In genomic region chr2:64885696-64886095, GRCm38 (mm10) we compare ENCODE assay signal across 13 mouse cellular contexts.
DNase-seq lines count a peak whose midpoint lies in the region; ATAC-seq and TF ChIP-seq lines count a peak whose summit lies in the region.
"Had no signal": no experiment of that assay in that cellular context is flagged by ENCODE, and none has a peak within 500 bp of the region (broad histone marks: within the 10 kb centered on the region; RNA-seq: fewer than 3 reads in every experiment).

No protein-coding gene starts in this region.

- no peaks in the 10 kb centered on the region for H3K27me3 ChIP-seq in hindbrain, embryonic 14.5 days (ENCODE audit: control insufficient read depth, insufficient read depth, low read length)
- no peaks in the 10 kb centered on the region for H3K27me3 ChIP-seq in hindbrain, embryonic 12.5 days
- no peaks in the 10 kb centered on the region for H3K27me3 ChIP-seq in neural tube, embryonic 13.5 days
- no peaks in the 10 kb centered on the region for H3K27me3 ChIP-seq in thymus, adult 2 months (ENCODE audit: control insufficient read depth, insufficient read depth, low read length)
- H3K27me3 ChIP-seq: limb, embryonic 12.5 days had no signal

- no peak for TF ChIP-seq POLR2A in thymus, adult 2 months (IDR thresholded peaks at IDR 0.05; ENCODE audit: control insufficient read depth, extremely low read depth, insufficient read depth, low read length, poor library complexity)

- DNase-seq in cerebellum, postnatal 14 days = peak; percentile 1 to 8
- no peak for DNase-seq in cerebellum, postnatal 36 days
- DNase-seq in hindbrain, embryonic 14.5 days (ENCODE audit: low spot score) = peak; percentile 48
- DNase-seq in neural tube, embryonic 10.5 days (ENCODE audit: extremely low spot score, low spot score) = no peak
- DNase-seq in retina, postnatal 1 day = peak; percentile 64
- no peak for DNase-seq in thymus, adult 2 months
- DNase-seq: cerebellum, adult 9-10 months; lung, postnatal 36 days had no signal

- H3K27ac ChIP-seq in hindbrain, embryonic 14.5 days = no peak overlapping the region
- H3K27ac ChIP-seq in hindbrain, embryonic 12.5 days = no peak overlapping the region
- no peak overlapping the region for H3K27ac ChIP-seq in neural tube, embryonic 13.5 days (replicated peaks)
- no peak overlapping the region for H3K27ac ChIP-seq in thymus, adult 2 months (ENCODE audit: control insufficient read depth, insufficient read depth, low read length)
- H3K27ac ChIP-seq: kidney, postnatal 0 days; limb, embryonic 12.5 days had no signal

- no peaks in the 10 kb centered on the region for H3K9me3 ChIP-seq in hindbrain, embryonic 14.5 days (ENCODE audit: control insufficient read depth, low read length)
- no peaks in the 10 kb centered on the region for H3K9me3 ChIP-seq in hindbrain, embryonic 12.5 days (replicated peaks)
- no peaks in the 10 kb centered on the region for H3K9me3 ChIP-seq in neural tube, embryonic 13.5 days
- H3K9me3 ChIP-seq: G1E; limb, embryonic 12.5 days had no signal

- 34% methylated on average over 5 of the region's 5 CpGs for WGBS in hindbrain, embryonic 14.5 days
- WGBS in hindbrain, embryonic 12.5 days = 48% methylated on average over 5 of the region's 5 CpGs
- 15% methylated on average over 5 of the region's 5 CpGs for WGBS in neural tube, embryonic 13.5 days
- 54% methylated on average over 5 of the region's 5 CpGs for WGBS in thymus, adult 2 months

- no peaks in the 10 kb centered on the region for H3K36me3 ChIP-seq in hindbrain, embryonic 14.5 days (replicated peaks; ENCODE audit: control insufficient read depth, insufficient read depth)
- no peaks in the 10 kb centered on the region for H3K36me3 ChIP-seq in hindbrain, embryonic 12.5 days
- no peaks in the 10 kb centered on the region for H3K36me3 ChIP-seq in neural tube, embryonic 13.5 days
- no peaks in the 10 kb centered on the region for H3K36me3 ChIP-seq in thymus, adult 2 months (ENCODE audit: control insufficient read depth, insufficient read depth, low read length)
- H3K36me3 ChIP-seq: G1E; limb, embryonic 12.5 days had no signal

- no peak overlapping the region for H3K9ac ChIP-seq in hindbrain, embryonic 14.5 days
- H3K9ac ChIP-seq in hindbrain, embryonic 12.5 days = no peak overlapping the region
- no peak overlapping the region for H3K9ac ChIP-seq in neural tube, embryonic 13.5 days
- H3K9ac ChIP-seq: limb, embryonic 12.5 days had no signal

- no peak for TF ChIP-seq CTCF in thymus, adult 2 months (IDR thresholded peaks at IDR 0.05; ENCODE audit: borderline replicate concordance, control insufficient read depth, extremely low read depth, insufficient read depth, low read length, poor library complexity)

- no peak overlapping the region for H3K4me2 ChIP-seq in hindbrain, embryonic 14.5 days (replicated peaks)
- H3K4me2 ChIP-seq in hindbrain, embryonic 12.5 days (replicated peaks) = no peak overlapping the region
- no peak overlapping the region for H3K4me2 ChIP-seq in neural tube, embryonic 13.5 days
- H3K4me2 ChIP-seq: limb, embryonic 12.5 days had no signal

- no peak for ATAC-seq in hindbrain, embryonic 14.5 days (ENCODE audit: low FRiP score)
- ATAC-seq in hindbrain, embryonic 12.5 days (ENCODE audit: low FRiP score) = no peak
- 0 out of 2 replicates have a peak, but pooled peaks have one; percentile 36 for ATAC-seq in neural tube, embryonic 13.5 days (ENCODE audit: low read depth)

- no peak overlapping the region for H3K4me3 ChIP-seq in hindbrain, embryonic 14.5 days (replicated peaks; ENCODE audit: low read length)
- no peak overlapping the region for H3K4me3 ChIP-seq in hindbrain, embryonic 12.5 days
- no peak overlapping the region for H3K4me3 ChIP-seq in neural tube, embryonic 13.5 days
- H3K4me3 ChIP-seq in thymus, adult 2 months (ENCODE audit: control insufficient read depth, insufficient read depth, low read length) = no peak overlapping the region
- H3K4me3 ChIP-seq: limb, embryonic 12.5 days had no signal

- 0 out of 2 replicates have a peak, but pooled peaks cover 6% of the 10 kb centered on the region for H3K4me1 ChIP-seq in hindbrain, embryonic 14.5 days (replicated peaks; ENCODE audit: control insufficient read depth, insufficient read depth, low read length)
- no peaks in the 10 kb centered on the region for H3K4me1 ChIP-seq in hindbrain, embryonic 12.5 days
- peaks cover 12% of the 10 kb centered on the region for H3K4me1 ChIP-seq in neural tube, embryonic 13.5 days (replicated peaks)
- no peaks in the 10 kb centered on the region for H3K4me1 ChIP-seq in thymus, adult 2 months (replicated peaks; ENCODE audit: control insufficient read depth, insufficient read depth, low read length)
- H3K4me1 ChIP-seq: limb, embryonic 12.5 days had no signal

Comparison
In these comparisons a context has a peak if more than half of its experiments do, and no peak if none do; other contexts are left out.
1. DNase-seq: peak in cerebellum, postnatal 14 days (2 of 2), hindbrain, embryonic 14.5 days (single experiment) and retina, postnatal 1 day (single experiment); none in cerebellum, postnatal 36 days (0 of 2), neural tube, embryonic 10.5 days (single experiment) and thymus, adult 2 months (single experiment).